Mouse (Mus musculus): ENCODE measurements around the gene Slc24a5. TPM values are rescaled to one million over a fixed set of nuclear protein-coding genes. Genes with fewer than 3 reads are reported as not detected.

Slc24a5 gene
- 0.11 TPM for polyA plus RNA-seq (2014; fragmentation: Illumina TruSeq; extraction: RNeasy Lipid Tissue Mini Kit (QIAGEN cat#74804); ENCODE audit: insufficient read depth, low read depth, low replicate concordance)

DNA sequence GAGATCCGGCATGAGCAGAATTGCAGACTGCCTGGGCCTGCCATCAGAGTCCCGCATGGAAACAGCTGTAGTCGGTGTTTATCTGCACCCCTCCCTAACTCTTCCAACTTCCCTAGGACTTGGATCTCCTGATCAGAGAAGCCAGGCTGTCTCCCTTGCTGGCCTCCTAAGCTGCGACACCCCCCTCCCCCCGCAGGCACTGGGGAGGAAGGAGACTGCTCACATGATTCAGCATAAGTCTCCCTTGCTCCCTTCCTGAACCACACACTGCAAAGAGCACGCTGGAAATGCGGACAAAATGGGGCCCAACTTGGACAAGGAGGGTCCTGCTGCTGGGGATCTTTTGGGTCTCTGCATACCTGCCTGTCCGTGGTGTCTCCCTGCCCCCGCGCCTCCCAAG, at the start of gene Slc24a5:
Gene Slc24a5 (plus strand): TSS at position 231 of the 400 bp plus-strand sequence.

DNA sequence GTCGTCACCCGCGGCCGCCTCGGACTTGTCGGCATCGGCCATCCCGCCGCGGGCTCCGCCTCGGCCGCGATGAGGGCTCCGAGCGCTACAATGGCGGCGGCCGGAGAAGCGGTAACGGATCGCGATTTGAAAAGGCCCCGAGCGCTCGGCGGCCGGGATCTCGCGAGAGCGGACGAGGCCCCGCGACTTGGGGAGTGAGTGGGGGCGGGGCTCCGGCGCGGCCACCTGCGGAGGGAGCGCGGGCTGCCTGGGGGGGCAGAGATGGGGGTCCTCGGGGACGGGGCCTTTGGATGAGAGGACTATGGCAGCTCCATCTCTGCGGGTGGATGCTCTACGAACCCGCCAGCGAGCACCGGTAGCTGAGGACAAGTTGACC, 55.5 kb downstream of the Slc24a5 start, which contains the start of gene Myef2:
Gene Myef2 (minus strand): TSS at position 185 of the 376 bp plus-strand sequence.

DNA sequence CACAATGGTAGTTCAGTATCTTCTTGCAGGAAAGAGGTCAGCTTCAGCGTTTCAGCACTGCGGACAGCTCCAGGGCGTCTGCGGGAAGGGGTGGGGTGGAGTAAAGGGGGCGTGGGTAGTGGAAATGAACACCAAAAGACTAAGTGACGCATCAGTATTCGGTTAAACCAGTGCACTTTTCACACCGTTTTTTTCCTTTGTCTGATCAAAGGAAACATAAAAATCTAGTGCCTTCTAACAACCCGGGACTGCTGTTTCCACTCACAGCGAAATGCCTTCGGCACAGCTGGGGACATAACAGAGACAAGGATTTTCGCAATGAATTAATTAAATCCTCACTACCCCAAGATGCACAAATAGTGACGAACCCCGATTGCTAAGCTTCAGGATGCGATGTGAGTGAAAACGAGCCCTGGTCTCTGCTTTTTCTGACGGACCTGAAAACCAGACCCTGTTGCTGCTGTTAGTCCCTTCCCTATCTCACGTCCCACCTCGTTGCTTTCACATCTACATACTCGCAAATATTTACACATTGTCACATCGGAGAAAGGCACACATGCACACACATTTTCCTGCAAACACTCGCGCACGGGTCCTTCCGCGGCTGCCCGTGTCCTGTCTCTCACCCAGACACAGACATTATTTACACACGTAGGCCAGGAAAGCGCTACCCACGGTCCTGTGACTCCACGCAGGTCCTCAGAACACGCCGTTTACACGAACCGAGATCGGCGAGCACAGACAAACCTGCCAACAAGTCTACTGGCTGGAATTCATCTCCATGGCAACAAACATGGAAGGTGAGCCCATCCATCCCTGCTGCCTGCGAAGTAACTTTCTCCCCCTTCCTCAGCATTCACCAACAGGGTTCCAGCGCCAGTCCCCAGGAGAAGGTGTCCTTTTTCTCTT, 68.2 kb downstream of the Slc24a5 start, which contains the start of gene Ctxn2:
Gene Ctxn2 (plus strand): TSS at position 790 of the 909 bp plus-strand sequence.

Other genes starting within 250 kb of the Slc24a5 start
- 12.7 TPM for gene Myef2, start 55.5 kb downstream of the Slc24a5 start, polyA plus RNA-seq (2014; fragmentation: Illumina TruSeq; extraction: RNeasy Lipid Tissue Mini Kit (QIAGEN cat#74804); ENCODE audit: insufficient read depth, low read depth, low replicate concordance)
- gene Ctxn2, start 68.6 kb downstream of the Slc24a5 start, polyA plus RNA-seq (2014; fragmentation: Illumina TruSeq; extraction: RNeasy Lipid Tissue Mini Kit (QIAGEN cat#74804); ENCODE audit: insufficient read depth, low read depth, low replicate concordance): not detected
- not detected for gene Slc12a1, start 84.4 kb downstream of the Slc24a5 start, polyA plus RNA-seq (2014; fragmentation: Illumina TruSeq; extraction: RNeasy Lipid Tissue Mini Kit (QIAGEN cat#74804); ENCODE audit: insufficient read depth, low read depth, low replicate concordance)
- 19.9 TPM for gene Dut, start 179.1 kb downstream of the Slc24a5 start, polyA plus RNA-seq (2014; fragmentation: Illumina TruSeq; extraction: RNeasy Lipid Tissue Mini Kit (QIAGEN cat#74804); ENCODE audit: insufficient read depth, low read depth, low replicate concordance)

All from lung, adult 10 weeks (tissue).